Mouse (Mus musculus) left cerebral cortex, adult 11 months (tissue): ENCODE measurements at regions not wholly inside any gene's neighbourhood (a gene's known extent, or its start where the extent isn't known, plus 50 kb on each side); places are given as distances from the start of the nearest gene placed in this dataset.
A peak's percentile ranks its signal among the peaks of the same experiment; 100 is the strongest.

Experiments used
- DNase-seq: peaks from one replicate; pipeline ENCODE4 v3.0.0; 2022; ENCODE audit warnings: low spot score

DNA sequence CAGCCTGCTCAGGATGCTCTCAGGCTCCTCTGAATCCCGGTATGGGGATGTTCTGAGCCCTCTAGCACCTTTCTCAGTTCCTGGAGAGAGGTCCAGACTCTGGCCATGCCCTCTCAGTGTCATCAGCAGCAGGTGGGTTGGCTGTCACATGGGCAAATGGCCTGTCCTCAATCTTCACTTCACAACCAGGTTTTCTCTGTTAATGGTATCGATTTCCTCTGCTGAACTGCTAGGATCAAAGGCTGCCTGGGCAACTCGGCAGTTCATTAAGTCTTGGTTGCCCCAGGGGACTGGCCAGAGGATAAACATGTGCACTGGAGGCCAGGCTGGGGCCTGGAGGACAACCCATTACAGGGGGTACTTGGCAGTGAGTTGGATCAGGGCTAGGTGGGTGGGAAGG lies 156.2 kb downstream of the Trim29 start:
- no peak for DNase-seq

GRCm38 (mm10) chr9:43469215-43469614 lies 158.6 kb downstream of the Trim29 start:
- no peak for DNase-seq

DNA sequence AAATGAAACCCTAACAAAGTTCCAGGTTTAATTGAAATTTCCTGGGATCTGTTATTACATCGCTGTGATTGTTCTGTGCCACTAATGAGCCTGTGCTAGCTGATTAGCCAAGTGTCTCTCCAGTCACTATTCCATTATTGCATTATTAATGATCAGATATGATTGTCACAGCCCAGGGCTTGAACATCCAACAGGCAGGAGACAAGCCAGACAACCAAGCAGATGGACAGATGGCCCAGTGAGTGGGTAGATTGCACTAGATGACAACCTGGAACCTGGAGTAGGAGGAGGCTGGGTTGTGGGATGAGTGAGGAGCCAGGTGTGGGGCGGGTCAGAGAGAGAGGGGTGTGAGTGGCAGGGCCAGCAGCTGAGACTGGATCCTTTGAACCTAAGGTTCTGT lies 161.6 kb downstream of the Trim29 start:
- DNase-seq: no peak

DNA sequence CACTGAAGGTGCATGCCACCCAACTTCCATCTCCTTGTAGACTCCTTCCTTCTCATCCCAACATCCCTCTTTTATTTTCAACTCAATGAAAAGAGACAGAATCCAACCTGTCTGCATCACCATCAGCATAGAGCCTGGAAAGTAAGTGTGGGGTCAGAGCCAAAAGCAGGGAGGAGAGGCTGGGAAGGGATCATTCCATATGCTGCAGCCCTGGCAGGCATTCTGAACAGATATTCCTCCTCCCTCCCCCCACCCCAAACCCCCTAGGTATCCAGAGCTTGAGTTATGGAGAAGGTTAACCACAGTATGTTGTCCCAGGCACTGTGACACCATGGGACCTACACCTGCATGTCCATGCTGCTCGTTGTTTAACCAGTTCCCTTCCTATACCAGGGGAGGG lies 162.5 kb downstream of the Trim29 start:
- no peak for DNase-seq

DNA sequence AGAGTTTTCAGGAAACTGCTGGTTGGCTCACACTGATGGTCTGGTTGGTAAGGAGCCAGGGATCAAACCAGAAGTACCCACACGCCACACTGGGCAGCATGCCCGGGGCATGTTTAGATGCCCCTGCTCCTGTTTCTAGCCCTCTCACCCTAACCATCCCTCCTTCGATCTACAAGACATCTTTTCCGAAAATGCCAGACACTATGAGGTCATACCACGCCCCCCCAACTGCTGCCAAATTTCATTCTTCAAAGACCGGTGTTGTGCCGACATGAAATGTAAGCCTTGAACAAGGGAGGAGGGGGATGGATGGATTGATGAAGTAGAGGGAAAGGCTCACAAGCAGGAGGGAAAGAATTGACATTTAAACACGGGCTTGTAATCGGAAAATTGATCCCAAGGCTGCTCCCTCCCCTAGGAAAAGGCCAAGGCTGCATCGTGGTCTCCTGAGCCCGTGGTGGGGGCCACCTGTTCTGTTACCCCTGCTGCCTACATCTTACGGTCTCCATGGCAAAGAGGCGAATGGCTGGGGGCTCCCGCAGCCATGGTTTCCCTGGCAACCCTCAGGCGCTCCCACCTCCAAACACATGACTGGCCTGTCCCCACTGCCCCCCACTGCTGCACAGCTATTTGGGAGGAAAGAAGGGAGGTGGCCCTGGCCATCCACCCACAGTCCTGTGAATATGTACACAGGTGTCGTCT lies 163.1 kb downstream of the Trim29 start:
- no peak for DNase-seq

GRCm38 (mm10) chr9:43474303-43474643 lies 163.6 kb downstream of the Trim29 start:
- no peak for DNase-seq

DNA sequence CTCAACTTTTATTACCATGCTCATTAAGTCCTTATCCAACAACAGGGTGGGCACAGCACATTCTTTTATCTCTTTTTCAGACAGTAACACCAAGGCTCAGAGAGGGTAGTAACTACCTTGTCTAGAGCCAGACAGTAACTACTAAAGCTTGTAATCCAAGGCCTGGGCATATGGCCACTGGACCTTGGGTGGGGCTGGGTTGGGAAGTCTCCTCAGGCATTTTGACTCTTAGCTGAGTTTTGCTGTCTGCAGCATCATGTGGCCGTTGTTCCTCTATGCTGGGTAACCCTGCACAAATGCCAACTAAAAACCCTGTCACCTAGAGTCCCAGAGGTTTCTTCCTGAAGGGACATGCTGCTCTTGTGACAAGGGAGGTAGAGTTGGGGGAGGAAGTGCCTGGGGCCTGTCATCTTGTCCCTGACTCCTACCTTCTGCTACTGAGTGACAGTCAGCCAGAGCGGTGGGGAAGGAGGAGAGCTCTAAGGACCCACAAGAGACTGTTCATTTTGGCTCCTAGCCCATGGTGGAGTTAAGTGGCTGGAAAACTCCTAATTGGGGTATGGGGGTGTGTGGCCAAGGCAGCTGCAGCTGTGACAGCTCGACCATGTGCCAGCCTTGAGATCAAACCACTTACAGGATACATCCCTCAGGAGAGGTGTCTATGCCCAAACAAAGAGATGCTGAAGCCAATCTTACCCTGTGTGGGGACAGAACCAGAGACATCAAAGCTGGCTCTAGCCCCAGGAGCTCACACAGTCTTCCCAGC lies 170.4 kb downstream of the Trim29 start:
- DNase-seq: no peak

DNA sequence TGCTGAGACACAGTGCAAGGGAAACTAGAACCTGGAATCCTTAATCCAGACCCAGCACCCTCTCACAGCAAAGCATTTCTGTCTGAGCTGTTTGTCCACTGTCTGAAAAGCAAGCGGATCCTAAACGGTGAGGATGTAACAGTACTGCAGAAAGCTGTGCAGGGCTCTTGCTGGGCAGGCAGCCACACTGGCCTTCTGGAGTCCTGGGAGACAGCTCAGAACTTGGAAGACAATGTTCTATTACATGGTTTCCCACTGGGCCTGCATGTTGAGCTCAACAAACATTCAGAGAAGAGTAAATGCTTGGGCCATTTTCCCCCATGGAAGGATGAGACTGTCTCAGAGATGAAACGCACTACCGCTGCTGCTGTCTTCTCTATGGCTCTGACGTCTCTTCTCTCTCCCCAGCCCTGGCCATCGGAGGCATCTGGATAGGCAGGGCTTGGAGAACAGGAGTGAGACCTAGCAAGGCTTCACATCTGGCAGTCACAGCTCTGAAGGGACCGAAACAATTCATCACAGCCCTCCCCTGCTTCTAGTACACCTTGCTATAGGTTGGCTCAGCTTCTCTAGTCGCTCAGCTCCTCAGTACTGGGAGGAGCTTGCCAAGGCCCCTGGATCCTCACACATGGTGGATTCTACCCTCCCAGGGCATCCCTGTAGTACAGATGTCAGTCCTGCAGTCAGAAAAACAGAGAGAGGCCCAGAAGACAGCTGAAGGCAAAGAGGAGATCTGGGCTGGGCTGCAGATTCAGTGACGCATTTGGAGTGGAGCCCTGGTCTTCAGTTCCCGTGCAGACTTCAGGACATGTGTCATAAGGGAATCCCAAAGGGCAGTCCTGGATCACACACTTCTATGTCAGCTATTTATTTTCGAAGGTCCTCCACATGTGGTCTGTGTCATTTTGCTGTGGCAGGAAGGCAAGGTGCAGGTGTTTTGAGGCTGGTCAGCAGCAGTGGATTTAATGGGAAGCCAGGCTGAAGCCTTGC lies 171.7 kb downstream of the Trim29 start:
- DNase-seq: no peak

- DNase-seq: no peak
Measured at GRCm38 (mm10) chr9:43483195-43483594, 172.5 kb downstream of the Trim29 start.

DNA sequence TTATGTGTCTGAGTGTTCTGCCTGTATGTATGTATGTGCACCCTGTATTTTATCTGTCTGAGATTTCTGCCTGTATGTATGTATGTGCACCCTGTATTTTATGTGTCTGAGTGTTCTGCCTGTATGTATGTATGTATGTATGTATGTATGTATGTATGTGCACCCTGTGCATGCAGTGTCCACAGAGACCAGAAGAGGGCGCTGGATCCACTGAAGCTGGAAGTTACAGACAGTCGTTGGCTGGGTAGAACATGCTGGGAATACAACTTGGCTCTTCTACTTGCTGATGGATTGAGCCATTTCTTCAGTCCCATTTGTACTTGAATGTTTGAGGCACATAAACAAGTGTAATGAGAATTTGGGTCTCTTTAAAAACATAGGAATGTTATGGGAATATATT lies 173.3 kb downstream of the Trim29 start:
- DNase-seq: no peak

- no peak for DNase-seq
Measured at GRCm38 (mm10) chr9:43486704-43487103, 176.1 kb downstream of the Trim29 start.

GRCm38 (mm10) chr9:43489205-43489604 lies 178.6 kb downstream of the Trim29 start:
- DNase-seq: no peak

DNA sequence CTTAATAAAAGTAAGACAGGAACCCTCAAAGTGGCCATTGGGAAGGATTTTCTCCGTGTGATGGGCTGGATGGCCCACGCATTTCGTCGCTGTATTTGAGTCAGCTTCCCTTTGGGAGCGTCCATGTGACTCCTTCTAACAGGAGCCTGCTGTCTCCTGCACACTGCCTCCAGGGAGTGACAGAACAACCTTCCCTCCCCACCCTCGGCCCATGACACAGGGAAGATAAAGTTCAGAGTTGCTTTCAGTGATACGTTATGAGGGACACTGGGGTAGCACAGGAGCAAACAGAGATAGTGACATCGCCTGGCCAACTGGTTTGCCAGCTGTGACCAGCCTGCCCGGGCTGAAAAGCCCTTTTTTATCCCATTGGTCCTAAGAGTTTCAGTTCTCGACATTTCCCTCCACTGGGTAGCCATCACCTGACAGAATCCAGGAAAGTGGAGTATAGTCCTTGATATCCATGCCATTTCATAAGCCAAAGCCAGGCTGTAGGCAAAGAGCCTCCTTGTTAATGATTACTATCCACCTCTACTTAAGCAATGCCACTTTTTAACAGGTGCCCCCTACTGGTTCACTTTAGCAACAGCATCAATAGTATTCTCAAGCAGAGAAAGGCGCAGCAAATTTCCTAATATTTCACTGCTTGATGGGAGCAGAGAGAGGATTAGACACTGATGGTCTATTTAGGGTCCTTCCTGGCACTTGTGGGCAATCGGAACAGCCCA lies 180.5 kb downstream of the Trim29 start:
- peak; percentile 27 for DNase-seq

GRCm38 (mm10) chr9:43492236-43493000 lies 181.8 kb downstream of the Trim29 start:
- DNase-seq: no peak

- DNase-seq: no peak
Measured at GRCm38 (mm10) chr9:43498596-43498995, 187.9 kb downstream of the Trim29 start.

DNA sequence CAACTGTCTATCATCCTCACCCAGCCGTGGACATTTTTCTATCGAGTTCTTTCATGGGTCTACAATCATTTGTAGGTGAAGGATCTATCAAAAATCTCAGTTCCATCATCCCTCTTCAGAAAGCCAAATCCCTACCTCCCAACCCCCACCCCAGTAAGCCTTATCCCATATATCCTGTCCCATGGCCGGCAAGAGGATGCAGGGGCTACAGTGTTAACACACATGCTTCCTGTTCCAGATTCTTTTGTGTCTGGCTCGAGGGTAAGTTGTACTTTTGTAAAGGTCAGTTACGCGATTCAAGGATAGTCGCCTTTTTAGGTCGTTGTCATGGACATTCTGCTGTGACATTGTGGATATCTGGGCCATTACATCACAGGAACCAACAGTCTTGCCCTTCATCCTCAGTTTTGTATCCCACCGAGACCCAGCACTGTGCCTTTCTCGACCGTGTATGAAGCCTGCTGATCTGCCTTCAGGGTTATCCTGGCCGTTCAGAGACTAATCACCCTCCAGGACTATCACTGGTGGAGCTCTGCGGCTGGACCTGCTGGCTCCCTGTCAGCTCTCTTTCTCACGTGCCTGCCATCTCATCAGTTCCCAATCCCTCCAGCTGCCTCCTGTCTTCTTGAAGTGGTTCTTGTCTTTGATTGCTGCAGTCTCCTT lies 193.8 kb downstream of the Trim29 start:
- DNase-seq: no peak

- no peak for DNase-seq
Measured at GRCm38 (mm10) chr9:43505856-43506255, 195.2 kb downstream of the Trim29 start.

DNA sequence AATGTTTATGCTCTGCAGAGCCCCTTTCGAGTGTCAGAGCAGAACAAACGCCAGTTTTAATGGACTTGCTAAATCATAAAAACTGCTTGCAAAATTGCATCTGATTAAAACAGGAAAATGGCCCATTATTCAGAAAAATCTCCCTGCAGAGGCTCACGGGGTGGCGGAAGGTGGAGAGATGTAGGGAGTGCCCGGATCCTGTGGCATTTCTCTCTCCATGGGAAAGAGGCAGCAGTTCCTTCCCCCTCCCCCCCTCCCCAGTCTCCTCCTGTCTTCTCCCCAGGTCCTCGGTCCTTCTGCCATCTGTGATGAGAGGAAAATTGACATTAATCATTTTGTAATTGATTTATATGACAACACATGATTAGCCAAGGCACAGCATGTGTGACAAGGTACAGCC lies 195.6 kb downstream of the Trim29 start:
- no peak for DNase-seq

DNA sequence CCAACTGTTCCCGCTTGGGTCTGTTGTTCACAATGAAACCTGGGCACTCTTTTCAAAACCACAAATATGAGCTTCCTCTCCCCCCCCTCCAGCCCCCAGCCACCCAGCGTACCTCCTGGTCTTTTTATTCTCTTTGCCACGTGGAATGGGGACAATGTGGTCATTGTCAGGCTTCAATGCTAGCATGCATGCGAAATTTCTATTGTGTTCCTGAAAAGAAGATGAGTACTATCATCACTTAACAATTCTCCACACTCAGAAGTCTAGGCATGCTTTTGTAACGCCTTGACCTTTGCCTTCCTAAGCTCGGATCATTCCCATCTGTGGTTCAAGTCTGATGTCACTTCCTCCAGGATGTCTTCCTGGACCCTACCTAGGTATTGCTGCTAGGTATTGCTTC lies 202.2 kb downstream of the Trim29 start:
- no peak for DNase-seq

- DNase-seq: no peak
Measured at GRCm38 (mm10) chr9:43514731-43515458, 204.2 kb downstream of the Trim29 start.
